Mouse (Mus musculus) brain, embryonic 14.5 days (tissue): ENCODE measurements at regions not wholly inside any gene's neighbourhood (a gene's known extent, or its start where the extent isn't known, plus 50 kb on each side); places are given as distances from the start of the nearest gene placed in this dataset.

Experiments
- CTCF ChIP-seq: fragments of 200-500 bp; IDR thresholded peaks from 2 replicates; pipeline ENCODE4 v1.5.1; 2012; ENCODE audit warnings: inconsistent platforms, mild to moderate bottlenecking, moderate library complexity, borderline replicate concordance; ENCODE audit not compliant: insufficient read depth, insufficient read length; ENCODE audit errors: extremely low read depth
- POLR2A ChIP-seq: fragments of 200-500 bp; IDR thresholded peaks from 2 replicates; pipeline ENCODE4 v1.6.1; 2012; ENCODE audit warnings: mild to moderate bottlenecking, inconsistent platforms, borderline replicate concordance; ENCODE audit not compliant: poor library complexity, insufficient read depth, insufficient read length, severe bottlenecking; ENCODE audit errors: extremely low read depth

GRCm38 (mm10) chr5:119776106-119776887 is 56.2 kb upstream of the Tbx5 start:
- no peak for TF ChIP-seq CTCF
- TF ChIP-seq POLR2A, result no peak
